Mouse (Mus musculus): ENCODE data around the gene Nudt14. TPM values are rescaled to one million over a fixed set of nuclear protein-coding genes. Genes with fewer than 3 reads are reported as not detected.

Nudt14 gene
- total and polyA plus RNA-seq, 2 experiments from 2014 or later, result 23.6 to 41.8 TPM

DNA sequence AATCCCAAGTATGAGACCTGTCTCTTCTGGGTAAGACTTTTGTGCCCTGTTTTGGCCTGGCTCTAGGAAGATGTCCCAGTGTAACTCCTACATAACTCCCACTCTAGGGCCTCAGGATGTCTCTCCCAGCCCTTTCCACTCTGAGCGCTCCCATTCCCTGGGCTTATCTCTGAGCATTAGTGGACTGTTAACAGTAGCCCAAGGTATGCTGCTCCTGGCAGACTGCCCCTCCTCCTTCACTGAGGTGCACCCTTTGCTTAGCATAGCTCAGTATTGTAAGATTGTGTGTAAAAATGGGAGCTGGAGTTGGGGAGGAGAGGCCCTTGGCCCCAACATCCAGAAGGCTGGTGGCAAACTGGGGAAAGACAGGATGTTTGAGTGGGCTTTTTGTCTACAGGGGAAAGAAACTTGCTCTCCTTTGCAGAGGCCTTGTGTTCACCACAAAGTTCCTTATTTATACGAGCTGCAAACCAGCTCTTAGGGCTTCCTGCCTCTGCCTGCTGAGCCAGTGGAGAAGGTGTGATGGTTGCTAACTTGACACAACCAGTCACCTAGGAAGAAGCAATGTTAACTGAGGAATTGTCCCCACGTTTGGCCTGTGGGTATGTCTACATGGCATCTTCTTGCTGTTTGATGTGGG lies 11.1 kb upstream of the Nudt14 start:
- Histone ChIP-seq H3K4me3 (ENCODE audit: low read depth, low read length) (no peak overlapping the region), H3K4me2 (ENCODE audit: low read depth, low read length, poor library complexity, severe bottlenecking) (no peak overlapping the region), H3K36me3 (ENCODE audit: insufficient read depth, low read length) (peaks cover 3% of the 10 kb centered on the region; the same call in 1 of the 2 replicates), H3K9ac (replicated peaks; ENCODE audit: low read length, poor library complexity, severe bottlenecking) (no peak overlapping the region), H3K27me3 (ENCODE audit: insufficient read depth, low read length) (no peaks in the 10 kb centered on the region), H3K4me1 (ENCODE audit: insufficient read depth, low read length) (peaks cover 15% of the 10 kb centered on the region), H3K27ac (ENCODE audit: low read depth, low read length) (no peak overlapping the region), H3K9me3 (ENCODE audit: low read length) (no peaks in the 10 kb centered on the region)
- ATAC-seq (ENCODE audit: low FRiP score), result no peak
- no peak for TF ChIP-seq CTCF (IDR thresholded peaks at IDR 0.05)
- 80% methylated on average over 3 of the region's 3 CpGs for WGBS
- DNase-seq (ENCODE audit: low spot score), result no peak

DNA sequence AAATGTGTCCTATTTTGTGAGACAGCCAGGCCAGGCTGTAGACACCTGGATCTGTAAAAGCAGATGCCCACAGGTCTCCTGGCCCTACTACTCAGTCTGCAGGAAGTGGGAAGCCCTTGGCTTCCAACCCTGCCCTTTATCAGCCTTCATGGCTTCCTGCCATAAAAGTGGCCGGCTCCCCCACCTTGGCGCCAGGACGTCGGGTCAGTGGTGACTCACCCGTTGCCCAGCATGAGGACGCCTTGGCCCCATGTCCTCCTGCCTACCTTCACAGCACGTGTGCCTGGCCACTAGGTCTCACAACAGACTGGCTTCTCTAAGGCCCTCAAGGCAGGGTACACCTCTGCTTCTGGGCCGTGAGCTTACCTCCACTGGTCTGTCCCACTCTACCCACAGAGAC lies 10.5 kb upstream of the Nudt14 start:
- Histone ChIP-seq H3K9ac (replicated peaks; ENCODE audit: low read length, poor library complexity, severe bottlenecking) (no peak overlapping the region), H3K36me3 (ENCODE audit: insufficient read depth, low read length) (peaks cover 3% of the 10 kb centered on the region; the same call in 1 of the 2 replicates), H3K4me1 (ENCODE audit: insufficient read depth, low read length) (peaks cover 15% of the 10 kb centered on the region), H3K27me3 (ENCODE audit: insufficient read depth, low read length) (no peaks in the 10 kb centered on the region), H3K27ac (ENCODE audit: low read depth, low read length) (no peak overlapping the region), H3K9me3 (ENCODE audit: low read length) (no peaks in the 10 kb centered on the region), H3K4me2 (ENCODE audit: low read depth, low read length, poor library complexity, severe bottlenecking) (no peak overlapping the region), H3K4me3 (ENCODE audit: low read depth, low read length) (no peak overlapping the region)
- ATAC-seq (ENCODE audit: low FRiP score) (no peak), DNase-seq (ENCODE audit: low spot score) (no peak)
- 79% methylated on average over 8 of the region's 8 CpGs for WGBS
- TF ChIP-seq CTCF (IDR thresholded peaks at IDR 0.05), result no peak

DNA sequence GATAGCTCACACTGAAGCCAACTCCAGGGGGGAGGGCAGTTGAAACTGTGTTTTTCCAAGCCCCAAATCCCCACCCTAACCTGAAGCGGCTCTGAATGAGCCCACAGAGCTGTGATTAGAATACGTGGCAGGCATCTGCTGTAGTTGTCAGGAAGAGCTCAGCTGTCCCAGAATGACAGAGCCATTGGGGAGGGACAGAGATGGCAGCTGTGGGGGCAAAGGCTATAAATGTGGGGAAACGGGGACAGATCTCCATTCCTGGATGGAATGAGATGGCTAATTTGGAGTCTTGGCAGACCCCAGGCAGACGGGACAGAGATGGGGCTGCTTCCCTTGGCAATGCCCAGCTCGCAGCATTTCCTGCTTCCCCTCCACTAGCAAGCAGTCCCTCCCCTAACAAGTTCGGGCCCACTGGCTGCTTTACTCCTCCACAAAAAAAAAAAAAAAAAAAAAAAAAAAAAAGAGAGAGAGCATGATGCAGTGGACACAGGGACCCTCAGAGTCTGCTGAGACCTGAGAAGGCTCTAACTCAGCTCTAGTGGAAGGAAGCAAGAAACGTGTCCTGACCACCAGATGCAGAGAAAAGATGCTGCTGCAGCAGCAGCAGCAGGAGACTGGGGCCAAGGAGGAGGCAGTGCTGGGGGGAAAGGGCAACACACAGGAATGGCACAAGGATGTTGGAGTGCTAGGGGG lies 9.4 kb upstream of the Nudt14 start:
- H3K4me3 ChIP-seq (ENCODE audit: low read depth, low read length), result peak overlapping the region; percentile 54; the same call in 1 of the 2 replicates
- WGBS, result 24% methylated on average over 7 of the region's 7 CpGs

DNA sequence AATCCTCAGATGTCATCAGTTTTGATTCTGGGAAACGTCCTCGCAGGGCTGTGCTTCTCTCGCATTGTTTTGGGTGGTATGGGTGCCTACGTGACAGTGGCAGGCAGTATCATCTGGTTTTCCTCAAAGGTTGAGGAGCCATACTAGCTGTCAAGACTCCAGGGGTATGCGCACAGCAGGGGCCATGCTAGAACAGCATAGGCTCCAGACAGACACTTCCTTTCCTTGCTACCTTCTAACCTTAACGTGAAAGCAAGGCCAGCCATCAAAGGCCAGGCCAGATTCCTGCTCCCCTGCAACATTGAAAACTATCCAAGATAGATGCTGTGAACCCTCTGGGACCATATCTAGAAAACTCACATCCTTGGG lies 8.8 kb upstream of the Nudt14 start:
- H3K4me1 ChIP-seq (ENCODE audit: insufficient read depth, low read length), result peaks cover 15% of the 10 kb centered on the region
- peak overlapping the region; percentile 92 for H3K4me2 ChIP-seq (ENCODE audit: low read depth, low read length, poor library complexity, severe bottlenecking)
- H3K9me3 ChIP-seq (ENCODE audit: low read length), result no peaks in the 10 kb centered on the region
- DNase-seq (ENCODE audit: low spot score) (no peak), ATAC-seq (ENCODE audit: low FRiP score) (peak; percentile 53)
- H3K4me3 ChIP-seq (ENCODE audit: low read depth, low read length), result peak overlapping the region; percentile 54
- peak overlapping the region; percentile 84 for H3K27ac ChIP-seq (ENCODE audit: low read depth, low read length)
- H3K27me3 ChIP-seq (ENCODE audit: insufficient read depth, low read length), result no peaks in the 10 kb centered on the region
- 3% methylated on average over 6 of the region's 6 CpGs for WGBS
- no peaks in the 10 kb centered on the region for H3K36me3 ChIP-seq (ENCODE audit: insufficient read depth, low read length)
- peak overlapping the region; percentile 86 for H3K9ac ChIP-seq (replicated peaks; ENCODE audit: low read length, poor library complexity, severe bottlenecking)
- no peak for TF ChIP-seq CTCF (IDR thresholded peaks at IDR 0.05)

More for the DNA sequence above, 9.4 kb upstream of the Nudt14 start:
- Histone ChIP-seq H3K4me2 (ENCODE audit: low read depth, low read length, poor library complexity, severe bottlenecking) (peak overlapping the region; percentile 92), H3K9ac (replicated peaks; ENCODE audit: low read length, poor library complexity, severe bottlenecking) (peak overlapping the region; percentile 86), H3K4me1 (ENCODE audit: insufficient read depth, low read length) (peaks cover 15% of the 10 kb centered on the region), H3K9me3 (ENCODE audit: low read length) (no peaks in the 10 kb centered on the region), H3K27me3 (ENCODE audit: insufficient read depth, low read length) (no peaks in the 10 kb centered on the region), H3K36me3 (ENCODE audit: insufficient read depth, low read length) (peaks cover 2% of the 10 kb centered on the region; the same call in 1 of the 2 replicates), H3K27ac (ENCODE audit: low read depth, low read length) (peak overlapping the region; percentile 84)
- ATAC-seq (ENCODE audit: low FRiP score) (no peak), DNase-seq (ENCODE audit: low spot score) (no peak)
- TF ChIP-seq CTCF (IDR thresholded peaks at IDR 0.05), result no peak

DNA sequence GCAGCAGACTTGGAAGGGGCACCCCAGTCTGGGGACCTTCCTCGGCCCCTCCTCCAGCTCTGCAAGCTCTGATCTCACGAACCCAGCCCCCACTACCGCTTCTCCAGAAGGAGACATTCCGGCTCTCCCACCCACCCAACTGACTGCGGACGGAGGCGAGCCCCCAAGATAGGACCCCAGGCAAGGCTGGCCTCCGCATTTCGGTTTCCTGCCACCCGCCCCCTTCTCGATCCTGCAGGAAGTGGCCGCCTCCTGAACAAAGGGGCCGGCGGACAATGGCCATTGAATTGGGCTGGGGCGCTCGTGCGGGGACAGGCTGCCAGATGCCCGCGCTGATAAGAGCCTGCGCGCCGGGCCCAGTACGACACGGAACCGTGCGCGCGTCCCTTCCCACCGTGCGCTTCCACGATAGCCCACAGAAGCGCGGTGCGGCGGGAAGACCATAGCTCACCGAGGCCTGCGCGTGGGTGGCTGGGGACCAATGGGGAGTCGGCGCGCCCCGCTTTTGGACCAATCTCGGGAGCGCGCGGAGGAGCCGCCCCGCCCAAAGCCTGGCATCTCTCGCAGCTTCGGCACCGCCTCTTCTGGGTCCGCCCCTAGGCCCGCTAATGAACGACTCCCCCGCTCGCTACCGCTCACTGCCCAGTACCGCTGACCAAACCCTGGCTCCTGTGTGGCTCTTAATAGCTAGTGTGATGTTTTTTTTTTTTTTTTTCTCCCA lies 8.3 kb upstream of the Nudt14 start:
- no peaks in the 10 kb centered on the region for H3K36me3 ChIP-seq (ENCODE audit: insufficient read depth, low read length)
- peak overlapping the region; percentile 92 for H3K4me2 ChIP-seq (ENCODE audit: low read depth, low read length, poor library complexity, severe bottlenecking)
- peak overlapping the region; percentile 54 for H3K4me3 ChIP-seq (ENCODE audit: low read depth, low read length)
- DNase-seq (ENCODE audit: low spot score), result peak; percentile 96
- peaks cover 15% of the 10 kb centered on the region for H3K4me1 ChIP-seq (ENCODE audit: insufficient read depth, low read length)
- H3K27ac ChIP-seq (ENCODE audit: low read depth, low read length), result peak overlapping the region; percentile 84
- no peak for TF ChIP-seq CTCF (IDR thresholded peaks at IDR 0.05)
- WGBS, result under 1% methylated on average over 55 of the region's 58 CpGs
- H3K9me3 ChIP-seq (ENCODE audit: low read length), result no peaks in the 10 kb centered on the region
- no peaks in the 10 kb centered on the region for H3K27me3 ChIP-seq (ENCODE audit: insufficient read depth, low read length)
- peak; percentile 92 for ATAC-seq (ENCODE audit: low FRiP score)
- H3K9ac ChIP-seq (replicated peaks; ENCODE audit: low read length, poor library complexity, severe bottlenecking), result peak overlapping the region; percentile 86
